Mouse (Mus musculus) natural killer cell, adult 2 months (primary cell): ENCODE data around the gene Dnlz.

Source experiments
- DNase-seq, 2 experiments: peaks; one replicate each; pipeline ENCODE4 v3.0.0; 2022; ENCODE audit warnings: low spot score in 2 of 2

Gene Dnlz

GRCm38 (mm10) chr2:26299336-26299735 lies 52.6 kb downstream of the Dnlz start:
- DNase-seq = no peak

GRCm38 (mm10) chr2:26298856-26299230 lies 53.1 kb downstream of the Dnlz start:
- DNase-seq = no peak

GRCm38 (mm10) chr2:26298208-26298855 lies 53.6 kb downstream of the Dnlz start:
- DNase-seq = no peak
